Mouse (Mus musculus): Measurements from ENCODE around the gene Oxsr1.
"Not testable (repeated sequence)": the region's sequence is repeated elsewhere in the genome, so short reads cannot be mapped to it uniquely, and the experiment has no call there.

Oxsr1 gene

GRCm38 (mm10) chr9:119268588-119269145 lies 53.6 kb downstream of the Oxsr1 start:
- no peak for DNase-seq (ENCODE audit: low spot score)

DNA sequence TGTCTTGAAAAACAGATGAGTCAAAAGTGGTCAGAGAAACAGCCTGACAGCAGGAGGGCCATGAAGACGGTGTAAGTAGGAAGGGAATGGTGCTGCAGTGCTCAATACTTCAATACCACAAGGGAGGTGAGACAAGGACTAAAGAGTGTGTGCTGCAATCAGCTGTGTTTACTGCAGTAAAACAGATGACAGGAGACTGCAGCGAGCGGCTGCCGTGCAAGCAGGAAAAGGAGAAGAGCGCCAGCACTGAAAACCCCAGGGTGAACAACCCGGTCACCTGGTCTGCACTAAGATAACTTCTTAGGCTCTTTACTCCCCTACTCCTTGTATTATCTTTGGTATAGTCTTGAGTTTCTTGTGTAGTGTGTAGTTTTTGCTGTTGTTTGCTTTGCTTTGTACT lies 54.1 kb downstream of the Oxsr1 start:
- no peak for DNase-seq (ENCODE audit: low spot score)

DNA sequence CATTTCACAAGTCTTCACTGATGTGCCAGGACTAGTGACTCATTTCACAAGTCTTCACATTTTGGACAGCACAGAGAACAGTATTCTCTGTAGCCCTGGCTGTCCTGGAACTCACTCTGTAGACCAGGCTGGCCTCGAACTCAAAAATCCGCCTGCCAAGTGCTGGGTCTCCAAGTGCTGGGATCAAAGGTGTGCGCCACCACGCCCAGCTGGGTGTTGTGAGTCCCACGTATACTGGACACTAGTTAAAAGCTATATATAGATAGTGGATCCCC lies 56.2 kb downstream of the Oxsr1 start:
- DNase-seq (ENCODE audit: low spot score) = not testable (repeated sequence)

DNA sequence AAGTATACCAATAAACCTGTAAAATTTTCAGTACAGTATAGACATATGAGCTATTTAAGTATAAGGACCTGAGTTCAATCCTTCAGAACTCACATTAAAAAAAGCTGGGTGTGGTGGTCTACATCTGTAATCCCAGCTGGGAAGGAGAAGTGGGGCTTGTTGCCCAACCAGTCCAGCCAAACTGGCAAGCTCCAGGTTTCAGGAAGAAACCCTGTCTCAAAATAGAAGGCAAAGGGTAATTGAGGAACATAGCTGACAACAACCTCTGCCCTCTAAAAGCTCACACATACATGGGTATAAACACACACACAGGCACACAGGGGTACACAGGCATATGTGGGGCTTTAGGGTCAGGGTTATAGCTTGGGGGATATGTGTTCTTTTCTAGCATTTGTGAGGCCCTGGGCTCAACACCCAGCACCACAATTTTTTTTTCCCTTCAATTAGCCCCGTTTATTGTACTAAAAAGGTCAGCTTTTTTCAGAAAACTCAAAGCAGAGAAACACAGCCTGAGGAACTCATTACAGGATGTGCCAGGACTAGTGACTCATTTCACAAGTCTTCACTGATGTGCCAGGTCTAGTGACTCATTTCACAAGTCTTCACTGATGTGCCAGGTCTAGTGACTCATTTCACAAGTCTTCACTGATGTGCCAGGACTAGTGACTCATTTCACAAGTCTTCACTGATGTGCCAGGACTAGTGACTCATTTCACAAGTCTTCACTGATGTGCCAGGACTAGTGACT lies 56.7 kb downstream of the Oxsr1 start:
- not testable (repeated sequence) for DNase-seq (ENCODE audit: low spot score)

DNA sequence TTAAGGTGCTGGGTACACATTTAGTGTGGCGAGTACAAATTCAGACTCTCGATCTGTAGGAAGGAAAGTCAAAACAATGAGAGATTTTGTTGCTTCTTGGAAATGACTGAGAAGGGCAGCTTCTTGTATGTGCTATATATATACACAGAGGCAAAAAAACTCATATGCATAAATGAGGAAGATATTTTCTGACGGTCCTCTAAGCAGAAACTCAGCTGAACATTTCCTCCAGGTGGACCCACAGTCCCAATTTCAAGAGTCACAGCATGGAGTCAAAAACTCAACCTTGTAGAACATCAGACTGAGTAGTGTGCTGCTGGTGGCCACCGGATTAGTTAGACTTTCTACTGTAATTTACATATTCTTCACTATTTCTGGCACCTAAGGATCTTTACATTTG lies 59.2 kb downstream of the Oxsr1 start:
- DNase-seq (ENCODE audit: low spot score) = no peak

GRCm38 (mm10) chr9:119260825-119261224 lies 61.4 kb downstream of the Oxsr1 start:
- DNase-seq (ENCODE audit: low spot score) = no peak

DNA sequence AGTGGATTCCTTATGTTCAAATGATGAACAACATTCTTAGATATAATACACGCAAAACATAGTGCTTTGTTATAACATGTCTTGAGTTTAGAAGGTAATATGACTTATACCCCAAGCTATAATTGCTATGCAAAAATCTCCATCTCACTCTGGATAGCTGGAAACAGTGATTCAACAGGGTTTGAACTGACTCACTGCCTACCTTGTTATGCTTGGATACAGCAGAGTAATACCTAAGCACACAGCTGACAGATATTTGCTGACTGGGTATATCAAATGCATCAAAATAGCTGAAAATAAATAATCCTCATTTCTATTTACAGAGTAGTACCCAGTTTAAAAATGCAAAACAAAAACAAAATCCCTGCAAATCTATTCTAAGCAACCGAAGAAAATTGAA lies 63.4 kb downstream of the Oxsr1 start:
- DNase-seq (ENCODE audit: low spot score) = no peak

- DNase-seq (ENCODE audit: low spot score) = no peak
Observed at GRCm38 (mm10) chr9:119258128-119258527, 64.1 kb downstream of the Oxsr1 start.

GRCm38 (mm10) chr9:119256161-119256560 lies 66.1 kb downstream of the Oxsr1 start:
- DNase-seq (ENCODE audit: low spot score) = no peak

DNA sequence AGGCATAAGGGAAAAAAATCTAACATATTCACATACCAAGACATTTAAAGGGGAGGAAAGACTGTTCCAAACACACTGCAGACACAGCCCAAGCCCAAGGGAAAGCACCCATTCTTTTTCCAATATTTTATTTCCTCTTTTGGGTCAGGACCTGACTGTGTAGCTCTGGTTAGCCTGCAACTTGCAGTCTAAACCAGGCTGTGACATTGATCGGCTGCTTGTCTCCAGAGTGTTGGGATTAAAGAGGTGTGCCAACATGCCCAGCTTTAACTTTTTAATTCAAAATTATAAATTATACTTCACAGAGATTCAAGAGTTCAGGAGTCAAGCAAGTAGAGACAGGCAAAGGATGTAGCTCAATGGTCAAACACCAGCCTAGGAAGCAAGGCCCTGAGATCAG lies 67.1 kb downstream of the Oxsr1 start:
- DNase-seq (ENCODE audit: low spot score) = no peak

- DNase-seq (ENCODE audit: low spot score) = no peak
Observed at GRCm38 (mm10) chr9:119254187-119254586, 68.0 kb downstream of the Oxsr1 start.

- DNase-seq (ENCODE audit: low spot score) = no peak
Observed at GRCm38 (mm10) chr9:119247996-119248395, 74.2 kb downstream of the Oxsr1 start.

DNA sequence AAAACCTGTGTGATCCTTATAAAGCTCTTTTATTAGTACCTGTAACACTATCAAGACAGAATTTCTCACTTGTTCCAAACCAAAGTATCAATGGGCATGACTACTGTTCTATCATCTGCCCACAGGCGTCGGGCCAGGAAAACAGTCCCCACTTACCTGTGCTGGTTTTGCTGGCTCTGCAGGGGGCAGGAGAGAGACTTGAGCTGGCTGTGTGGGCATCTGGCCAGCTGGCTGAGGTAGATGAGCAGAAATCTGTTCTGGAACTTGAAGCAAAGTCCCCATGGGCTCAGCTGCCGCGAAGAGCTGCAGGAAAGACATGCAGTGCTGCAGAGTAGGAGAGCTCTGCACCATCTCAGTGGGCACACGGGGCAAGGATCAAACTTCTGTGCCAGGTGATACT lies 75.4 kb downstream of the Oxsr1 start:
- DNase-seq (ENCODE audit: low spot score) = no peak

DNA sequence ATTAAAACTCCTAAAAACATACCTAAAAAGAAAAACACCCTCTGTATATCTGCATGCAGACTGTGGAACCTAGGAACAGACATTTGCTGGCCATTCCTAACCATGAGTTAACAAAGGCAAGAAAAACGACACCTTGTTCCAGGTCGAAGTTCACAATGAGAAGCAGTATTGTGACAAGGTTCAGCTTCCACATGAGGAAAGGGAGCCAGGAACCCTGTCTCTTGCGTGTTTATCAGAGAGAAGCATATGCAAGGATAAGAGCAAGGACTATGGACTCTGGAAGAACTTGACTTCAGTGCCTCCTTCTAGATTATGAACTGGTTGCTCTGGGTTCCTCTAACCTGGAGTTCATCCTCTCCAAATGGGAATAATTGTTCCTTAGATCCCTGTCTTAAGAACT lies 78.2 kb downstream of the Oxsr1 start:
- DNase-seq (ENCODE audit: low spot score) = no peak

GRCm38 (mm10) chr9:119241169-119241865 lies 80.9 kb downstream of the Oxsr1 start:
- no peak for DNase-seq (ENCODE audit: low spot score)

DNA sequence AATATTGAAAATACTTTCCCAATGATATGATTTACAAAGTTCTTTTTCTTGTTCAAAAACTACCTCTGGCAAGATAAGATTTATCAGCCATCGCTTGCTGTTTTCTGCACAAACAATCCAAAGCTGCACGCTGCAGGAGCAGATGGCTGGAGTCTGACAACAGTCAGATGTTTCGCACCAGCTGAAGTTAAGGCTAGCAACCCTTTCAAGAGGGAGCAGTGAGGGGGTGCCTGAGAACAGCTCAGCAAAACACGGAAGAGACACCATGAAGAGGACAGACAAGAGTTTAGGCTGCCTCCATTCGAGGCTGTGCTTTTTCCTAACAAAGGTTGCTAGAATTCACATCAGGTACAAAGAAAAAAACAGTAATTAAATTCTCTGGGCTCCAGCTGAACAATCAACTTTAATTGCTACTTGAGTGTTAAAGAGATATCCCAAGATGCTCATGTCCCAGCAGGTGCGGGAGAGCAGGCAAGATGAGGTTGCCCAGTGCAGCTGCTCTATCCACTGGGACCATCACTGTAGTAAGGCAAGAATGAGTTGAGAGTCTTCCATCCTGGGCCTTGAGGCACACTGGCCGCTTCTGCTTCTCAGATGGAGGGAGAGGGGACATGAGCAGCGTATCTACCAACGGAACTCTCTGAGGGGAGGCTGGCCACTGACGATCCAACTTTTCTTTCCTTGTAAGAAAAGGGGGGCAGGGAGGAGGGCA lies 81.8 kb downstream of the Oxsr1 start:
- peak; percentile 32 for DNase-seq (ENCODE audit: low spot score)

DNA sequence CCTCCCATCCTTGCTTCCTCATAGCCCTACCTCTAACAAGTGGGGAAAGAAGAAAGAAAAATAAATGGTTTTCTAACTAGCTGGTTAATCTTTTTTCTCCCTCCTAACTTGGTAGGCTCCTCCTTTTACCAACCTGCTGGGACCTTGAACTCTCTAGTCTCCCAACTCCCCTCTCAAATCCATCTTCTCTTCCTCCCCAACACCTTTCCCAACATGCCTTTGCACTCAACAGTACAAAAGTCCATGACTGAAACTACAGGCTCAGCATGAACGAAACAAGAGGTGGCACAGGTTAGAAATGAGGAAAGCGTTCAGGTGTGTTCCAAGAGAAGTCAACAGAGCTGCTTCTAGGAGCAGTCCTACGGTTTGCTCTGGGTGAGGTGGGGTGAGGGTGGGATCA lies 83.0 kb downstream of the Oxsr1 start:
- no peak for DNase-seq (ENCODE audit: low spot score)

DNA sequence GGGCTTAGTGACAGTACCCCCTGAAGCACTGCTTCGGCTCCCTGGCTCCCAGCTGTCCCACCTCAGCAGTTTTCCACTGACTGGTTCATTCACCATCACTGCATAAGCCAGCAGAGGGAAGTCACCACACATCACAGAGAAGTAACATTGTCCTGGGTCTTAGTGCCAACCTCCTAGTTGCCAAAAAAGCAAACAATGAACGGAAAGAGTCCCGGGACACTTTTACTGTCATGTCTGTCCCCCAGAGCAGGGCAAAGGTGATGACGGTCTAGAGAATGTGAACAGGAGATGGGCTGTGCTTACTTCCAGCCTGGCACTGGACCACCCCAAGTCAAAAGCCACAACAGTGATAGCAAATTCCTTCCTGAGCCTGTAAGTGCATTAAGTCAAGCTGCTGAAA lies 83.4 kb downstream of the Oxsr1 start:
- no peak for DNase-seq (ENCODE audit: low spot score)

- no peak for DNase-seq (ENCODE audit: low spot score)
Observed at GRCm38 (mm10) chr9:119231552-119231951, 90.7 kb downstream of the Oxsr1 start.

GRCm38 (mm10) chr9:119230829-119231228 lies 91.4 kb downstream of the Oxsr1 start:
- no peak for DNase-seq (ENCODE audit: low spot score)

DNA sequence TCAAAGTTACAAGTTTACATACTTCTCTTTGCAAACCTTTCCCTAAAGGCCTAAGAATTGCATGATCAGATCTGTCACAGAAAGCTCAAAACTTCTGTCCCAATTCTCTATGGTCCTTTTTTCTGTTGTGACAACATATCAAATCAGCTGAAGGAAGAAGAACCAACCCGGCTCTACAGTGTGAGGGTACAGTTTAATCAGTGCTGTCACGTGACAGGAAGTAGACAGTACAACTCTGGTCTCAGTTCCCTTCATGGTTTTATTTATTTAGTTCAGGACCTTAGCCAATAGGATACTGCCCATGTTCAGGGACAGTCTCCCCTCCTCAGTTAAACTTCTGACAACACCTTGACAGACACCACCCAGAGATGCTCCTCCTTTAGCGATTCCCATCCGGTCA lies 102.0 kb downstream of the Oxsr1 start:
- DNase-seq (ENCODE audit: low spot score) = no peak

GRCm38 (mm10) chr9:119219667-119220066 lies 102.6 kb downstream of the Oxsr1 start:
- no peak for DNase-seq (ENCODE audit: low spot score)

- not testable (repeated sequence) for DNase-seq (ENCODE audit: low spot score)
Observed at GRCm38 (mm10) chr9:119215341-119215740, 106.9 kb downstream of the Oxsr1 start.

Data from layer of hippocampus, adult 11-12 months (tissue).